Mouse (Mus musculus): ENCODE data around the gene Ston2. TPM values are rescaled to one million over a fixed set of nuclear protein-coding genes. Genes with fewer than 3 reads are reported as not detected.
"Not testable (repeated sequence)": the region's sequence is repeated elsewhere in the genome, so short reads cannot be mapped to it uniquely, and the experiment has no call there.

The Ston2 gene
- polyA plus RNA-seq, 1 experiment from 2014 or later = 4.9 TPM

- Histone ChIP-seq H3K27me3 (no peaks in the 10 kb centered on the region), H3K36me3 (no peaks in the 10 kb centered on the region), H3K9me3 (no peaks in the 10 kb centered on the region), H3K9ac (replicated peaks) (no peak overlapping the region), H3K4me3 (replicated peaks) (no peak overlapping the region), H3K4me1 (replicated peaks) (no peaks in the 10 kb centered on the region), H3K27ac (no peak overlapping the region), H3K4me2 (no peak overlapping the region)
- no peak for ATAC-seq (ENCODE audit: insufficient number of reproducible peaks, insufficient read depth, low FRiP score, low TSS enrichment, low read depth)
- 89% methylated on average over 11 of the region's 11 CpGs for WGBS
These were observed 38.5 kb downstream of the Ston2 start for GRCm38 (mm10) chr12:91749543-91750184.

GRCm38 (mm10) chr12:91748241-91748865, 39.8 kb downstream of the Ston2 start:
- no peaks in the 10 kb centered on the region for H3K36me3 ChIP-seq
- 83% methylated on average over 18 of the region's 18 CpGs for whole genome bisulfite sequencing
- no peaks in the 10 kb centered on the region for H3K9me3 ChIP-seq
- H3K4me1 ChIP-seq (replicated peaks) = no peaks in the 10 kb centered on the region
- no peak overlapping the region for H3K4me3 ChIP-seq (replicated peaks)
- H3K27ac ChIP-seq = no peak overlapping the region
- no peak overlapping the region for H3K4me2 ChIP-seq
- no peaks in the 10 kb centered on the region for H3K27me3 ChIP-seq
- H3K9ac ChIP-seq (replicated peaks) = no peak overlapping the region
- no peak for ATAC-seq (ENCODE audit: insufficient number of reproducible peaks, insufficient read depth, low FRiP score, low TSS enrichment, low read depth)

GRCm38 (mm10) chr12:91746839-91747238, 41.3 kb downstream of the Ston2 start:
- H3K27ac ChIP-seq; H3K4me3 ChIP-seq (replicated peaks); H3K4me2 ChIP-seq; ATAC-seq (ENCODE audit: insufficient number of reproducible peaks, insufficient read depth, low FRiP score, low TSS enrichment, low read depth); H3K4me1 ChIP-seq (replicated peaks); H3K27me3 ChIP-seq; H3K9me3 ChIP-seq; H3K36me3 ChIP-seq; H3K9ac ChIP-seq (replicated peaks): not testable (repeated sequence)
- 96% methylated on average over 5 of the region's 5 CpGs for WGBS

GRCm38 (mm10) chr12:91745758-91746290, 42.4 kb downstream of the Ston2 start:
- Histone ChIP-seq H3K27me3 (no peaks in the 10 kb centered on the region), H3K4me3 (replicated peaks) (no peak overlapping the region), H3K9me3 (no peaks in the 10 kb centered on the region), H3K36me3 (no peaks in the 10 kb centered on the region), H3K4me2 (no peak overlapping the region), H3K9ac (replicated peaks) (no peak overlapping the region), H3K27ac (peak overlapping the region; percentile 53; the same call in 1 of the 2 replicates), H3K4me1 (replicated peaks) (no peaks in the 10 kb centered on the region)
- peak; percentile 67 for ATAC-seq (ENCODE audit: insufficient number of reproducible peaks, insufficient read depth, low FRiP score, low TSS enrichment, low read depth)
- 64% methylated on average over 11 of the region's 11 CpGs for whole genome bisulfite sequencing

GRCm38 (mm10) chr12:91744091-91744490, 44.1 kb downstream of the Ston2 start:
- ATAC-seq (ENCODE audit: insufficient number of reproducible peaks, insufficient read depth, low FRiP score, low TSS enrichment, low read depth) = no peak
- H3K9ac ChIP-seq (replicated peaks) = no peak overlapping the region
- no peaks in the 10 kb centered on the region for H3K9me3 ChIP-seq
- no peak overlapping the region for H3K4me3 ChIP-seq (replicated peaks)
- no peaks in the 10 kb centered on the region for H3K4me1 ChIP-seq (replicated peaks)
- H3K4me2 ChIP-seq = no peak overlapping the region
- no peak overlapping the region for H3K27ac ChIP-seq
- WGBS = 64% methylated on average over 6 of the region's 6 CpGs
- H3K36me3 ChIP-seq = no peaks in the 10 kb centered on the region
- H3K27me3 ChIP-seq = no peaks in the 10 kb centered on the region

GRCm38 (mm10) chr12:91742916-91743315, 45.3 kb downstream of the Ston2 start:
- Histone ChIP-seq H3K4me1 (replicated peaks) (no peaks in the 10 kb centered on the region), H3K4me2 (no peak overlapping the region), H3K9ac (replicated peaks) (no peak overlapping the region), H3K27ac (no peak overlapping the region), H3K4me3 (replicated peaks) (no peak overlapping the region), H3K27me3 (no peaks in the 10 kb centered on the region), H3K36me3 (no peaks in the 10 kb centered on the region), H3K9me3 (no peaks in the 10 kb centered on the region)
- 93% methylated on average over 7 of the region's 7 CpGs for WGBS
- no peak for ATAC-seq (ENCODE audit: insufficient number of reproducible peaks, insufficient read depth, low FRiP score, low TSS enrichment, low read depth)

- no peaks in the 10 kb centered on the region for H3K9me3 ChIP-seq
- no peak overlapping the region for H3K4me2 ChIP-seq
- no peak overlapping the region for H3K9ac ChIP-seq (replicated peaks)
- ATAC-seq (ENCODE audit: insufficient number of reproducible peaks, insufficient read depth, low FRiP score, low TSS enrichment, low read depth) = no peak
- WGBS = 82% methylated on average over 4 of the region's 4 CpGs
- no peak overlapping the region for H3K4me3 ChIP-seq (replicated peaks)
- no peaks in the 10 kb centered on the region for H3K27me3 ChIP-seq
- H3K36me3 ChIP-seq = no peaks in the 10 kb centered on the region
- H3K27ac ChIP-seq = no peak overlapping the region
- H3K4me1 ChIP-seq (replicated peaks) = no peaks in the 10 kb centered on the region
These were observed 49.8 kb downstream of the Ston2 start for GRCm38 (mm10) chr12:91738381-91738780.

- Histone ChIP-seq H3K9ac (replicated peaks) (no peak overlapping the region), H3K4me2 (no peak overlapping the region), H3K4me1 (replicated peaks) (no peaks in the 10 kb centered on the region), H3K27me3 (no peaks in the 10 kb centered on the region), H3K27ac (no peak overlapping the region), H3K9me3 (no peaks in the 10 kb centered on the region), H3K36me3 (no peaks in the 10 kb centered on the region), H3K4me3 (replicated peaks) (no peak overlapping the region)
- WGBS = 93% methylated on average over 15 of the region's 15 CpGs
- no peak for ATAC-seq (ENCODE audit: insufficient number of reproducible peaks, insufficient read depth, low FRiP score, low TSS enrichment, low read depth)
These were observed 51.8 kb downstream of the Ston2 start for GRCm38 (mm10) chr12:91736221-91736980.

- ATAC-seq (ENCODE audit: insufficient number of reproducible peaks, insufficient read depth, low FRiP score, low TSS enrichment, low read depth) = no peak
- Histone ChIP-seq H3K27me3 (no peaks in the 10 kb centered on the region), H3K27ac (no peak overlapping the region), H3K4me2 (no peak overlapping the region), H3K9ac (replicated peaks) (no peak overlapping the region), H3K4me3 (replicated peaks) (no peak overlapping the region), H3K36me3 (no peaks in the 10 kb centered on the region), H3K4me1 (replicated peaks) (no peaks in the 10 kb centered on the region), H3K9me3 (no peaks in the 10 kb centered on the region)
- WGBS = 73% methylated on average over 15 of the region's 15 CpGs
These were observed 53.8 kb downstream of the Ston2 start for GRCm38 (mm10) chr12:91734246-91735027.

- Histone ChIP-seq H3K27me3 (no peaks in the 10 kb centered on the region), H3K27ac (no peak overlapping the region), H3K4me2 (no peak overlapping the region), H3K4me3 (replicated peaks) (no peak overlapping the region), H3K9ac (replicated peaks) (no peak overlapping the region), H3K4me1 (replicated peaks) (no peaks in the 10 kb centered on the region), H3K9me3 (no peaks in the 10 kb centered on the region), H3K36me3 (no peaks in the 10 kb centered on the region)
- WGBS = 77% methylated on average over 6 of the region's 6 CpGs
- no peak for ATAC-seq (ENCODE audit: insufficient number of reproducible peaks, insufficient read depth, low FRiP score, low TSS enrichment, low read depth)
These were observed 55.3 kb downstream of the Ston2 start for GRCm38 (mm10) chr12:91732729-91733448.

All from limb, embryonic 12.5 days (tissue).